Mouse (Mus musculus) intestine, embryonic 16.5 days (tissue): ENCODE measurements around the gene Akna. TPM values are rescaled to one million over a fixed set of nuclear protein-coding genes. Genes with fewer than 3 reads are reported as not detected.

ENCODE experiments used
- ATAC-seq: fragments of 200-750 bp; cut with Nextera tagmentation; 2 replicates; pipeline ENCODE4 v1.8.0; 2017; ENCODE audit warnings: moderate TSS enrichment, moderate library complexity
- H3K27ac ChIP-seq: fragments of 300-500 bp; sonication (generic); 2 replicates; pipeline ENCODE4 v1.5.1; 2014; ENCODE audit warnings: mild to moderate bottlenecking, low read length
- H3K27me3 ChIP-seq: fragments of 300-500 bp; sonication (generic); replicated peaks from 2 replicates; pipeline ENCODE4 v1.6.1; 2014; ENCODE audit warnings: low read length, control low read depth, mixed read lengths; ENCODE audit not compliant: control insufficient read depth, insufficient read depth
- H3K36me3 ChIP-seq: fragments of 300-500 bp; sonication (generic); 2 replicates; pipeline ENCODE4 v1.6.1; 2014; ENCODE audit warnings: low read length, control low read depth; ENCODE audit not compliant: control insufficient read depth, insufficient read depth
- H3K4me1 ChIP-seq: fragments of 300-500 bp; sonication (generic); 2 replicates; pipeline ENCODE4 v1.6.1; 2014; ENCODE audit warnings: low read length, control low read depth, mixed read lengths; ENCODE audit not compliant: control insufficient read depth, insufficient read depth
- H3K4me2 ChIP-seq: fragments of 300-500 bp; sonication (generic); 2 replicates; pipeline ENCODE4 v1.6.1; 2014; ENCODE audit warnings: low read depth, low read length, control low read depth
- H3K4me3 ChIP-seq: fragments of 300-500 bp; sonication (generic); 2 replicates; pipeline ENCODE4 v1.5.1; 2014; ENCODE audit warnings: mild to moderate bottlenecking, low read length
- H3K9ac ChIP-seq: fragments of 300-500 bp; sonication (generic); 2 replicates; pipeline ENCODE4 v1.6.1; 2014; ENCODE audit warnings: low read depth, low read length
- H3K9me3 ChIP-seq: fragments of 300-500 bp; sonication (generic); 2 replicates; pipeline ENCODE4 v1.6.1; 2016; ENCODE audit warnings: low read length, control low read depth; ENCODE audit not compliant: control insufficient read depth
- WGBS: fragments of 180-500 bp; shearing (Covaris S2); extraction: QIAGEN DNeasy Blood & Tissue Kit; methylation state at CpG from one replicate; pipeline ENCODE4 v1.1.7; 2014; 5-methylcytosine and 5-hydroxymethylcytosine counted together
- polyA plus RNA-seq: library from polyadenylated mRNA; unstranded; fragments of >200 nt; fragmentation: Nextera tagmentation; extraction: Ambion mirVana; gene quantifications from 2 replicates; pipeline ENCODE4 v1.2.1, GENCODE M21; 2015

Gene Akna
- polyA plus RNA-seq, 1 experiment from 2014 or later: 5.4 TPM

DNA sequence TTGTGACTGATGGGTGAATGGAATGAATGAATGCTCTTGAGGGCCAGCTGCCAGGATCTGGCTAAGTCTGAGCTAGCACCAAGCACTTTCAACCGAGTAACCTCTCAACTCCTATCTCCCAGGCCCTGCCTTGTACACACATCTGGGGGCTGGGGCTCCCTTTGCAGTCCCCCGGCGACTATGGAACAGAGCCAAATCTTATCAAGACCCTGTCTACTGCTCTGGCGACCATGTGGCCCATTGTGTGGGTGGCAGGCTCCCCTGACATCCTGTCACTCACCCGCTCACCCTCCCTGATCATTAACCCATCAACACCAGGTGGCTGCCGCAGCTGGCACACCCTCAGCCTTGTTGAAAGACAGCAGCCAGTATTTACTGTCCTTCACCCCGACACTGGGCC, 1.9 kb upstream of the Akna start:
- H3K9ac ChIP-seq: 0 out of 2 replicates have a peak overlapping the region, but pooled peaks have one; percentile 66
- H3K4me3 ChIP-seq: no peak overlapping the region
- H3K27me3 ChIP-seq: no peaks in the 10 kb centered on the region
- no peak overlapping the region for H3K4me2 ChIP-seq
- H3K9me3 ChIP-seq: no peaks in the 10 kb centered on the region
- WGBS: 21% methylated on average over 7 of the region's 7 CpGs
- ATAC-seq: no peak
- peaks cover 61% of the 10 kb centered on the region for H3K4me1 ChIP-seq
- no peaks in the 10 kb centered on the region for H3K36me3 ChIP-seq
- peak overlapping the region; percentile 92 for H3K27ac ChIP-seq

DNA sequence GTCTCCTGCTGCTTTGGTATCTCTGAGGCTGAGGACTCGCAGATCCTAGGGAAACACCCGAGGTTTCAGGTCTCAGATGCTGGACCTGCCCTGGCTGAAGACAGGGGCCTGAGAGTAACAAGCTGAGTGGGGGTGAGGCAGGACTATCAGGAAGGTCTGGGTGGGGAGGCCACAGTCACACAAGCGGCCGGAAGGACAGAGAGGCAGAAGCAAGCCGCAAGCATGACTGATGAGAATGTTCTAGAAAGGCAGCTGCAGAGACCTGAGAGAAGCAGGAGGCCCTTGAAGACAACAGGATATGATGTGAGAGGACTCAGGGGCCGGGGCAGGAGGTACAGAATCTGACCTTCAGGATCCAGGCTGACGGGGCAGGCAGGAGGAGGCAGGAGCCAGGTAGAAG, 1.1 kb upstream of the Akna start:
- Histone ChIP-seq H3K36me3 (no peaks in the 10 kb centered on the region), H3K4me1 (peaks cover 52% of the 10 kb centered on the region), H3K27me3 (no peaks in the 10 kb centered on the region), H3K4me2 (peak overlapping the region; percentile 59; the same call in 1 of the 2 replicates), H3K4me3 (no peak overlapping the region), H3K27ac (peak overlapping the region; percentile 92), H3K9me3 (no peaks in the 10 kb centered on the region), H3K9ac (peak overlapping the region; percentile 66)
- no peak for ATAC-seq
- 57% methylated on average over 7 of the region's 7 CpGs for WGBS

DNA sequence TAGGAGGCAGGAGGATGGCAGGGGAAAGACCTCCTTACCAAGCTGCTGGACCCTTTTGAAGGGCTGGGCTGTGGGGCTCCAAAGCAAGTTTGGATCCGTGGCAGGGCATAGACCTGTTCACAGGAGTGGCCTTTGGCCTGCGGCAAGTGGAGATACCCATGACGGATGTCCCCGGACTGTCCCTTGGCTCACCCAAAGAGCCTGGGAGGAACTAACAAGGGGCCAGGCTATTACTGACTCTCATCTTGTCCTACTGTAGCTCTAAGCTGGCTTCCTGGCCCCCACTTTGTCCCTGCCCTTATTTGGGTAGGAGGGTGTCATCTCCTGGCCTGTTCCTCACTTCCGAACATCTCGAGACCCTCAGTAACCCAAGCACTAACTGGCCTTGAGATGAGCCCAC, 596 bp downstream of the Akna start:
- WGBS: 39% methylated on average over 6 of the region's 6 CpGs
- Histone ChIP-seq H3K9me3 (no peaks in the 10 kb centered on the region), H3K4me3 (peak overlapping the region; percentile 43), H3K4me1 (peaks cover 42% of the 10 kb centered on the region), H3K9ac (peak overlapping the region; percentile 66), H3K27me3 (no peaks in the 10 kb centered on the region), H3K4me2 (peak overlapping the region; percentile 59), H3K27ac (peak overlapping the region; percentile 92), H3K36me3 (no peaks in the 10 kb centered on the region)
- ATAC-seq: peak; percentile 11

DNA sequence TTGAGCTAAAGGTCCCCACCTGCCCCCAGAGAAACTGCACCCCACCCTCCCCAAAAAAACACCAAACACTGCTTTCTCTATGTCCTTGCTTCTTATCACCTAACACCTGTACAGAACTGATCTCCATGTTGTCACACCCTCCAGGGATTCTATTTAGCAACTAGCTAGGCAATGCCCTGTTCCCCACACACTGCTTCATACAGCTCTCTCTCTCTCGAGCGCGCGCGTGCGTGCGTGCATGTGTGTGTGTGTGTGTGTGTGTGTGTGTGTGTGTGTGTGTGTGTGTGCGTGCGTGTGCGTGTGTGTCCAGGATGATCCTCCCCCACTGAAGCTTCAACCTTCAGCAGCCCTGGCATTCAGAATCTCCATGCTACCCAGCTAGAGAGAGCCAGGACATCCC, 1.1 kb downstream of the Akna start:
- Histone ChIP-seq H3K27ac (peak overlapping the region; percentile 92), H3K27me3 (no peaks in the 10 kb centered on the region), H3K36me3 (no peaks in the 10 kb centered on the region), H3K9me3 (no peaks in the 10 kb centered on the region), H3K4me2 (peak overlapping the region; percentile 59), H3K4me1 (peaks cover 42% of the 10 kb centered on the region), H3K4me3 (peak overlapping the region; percentile 43), H3K9ac (peak overlapping the region; percentile 9; the same call in 1 of the 2 replicates)
- WGBS: 67% methylated on average over 10 of the region's 10 CpGs
- no peak for ATAC-seq

DNA sequence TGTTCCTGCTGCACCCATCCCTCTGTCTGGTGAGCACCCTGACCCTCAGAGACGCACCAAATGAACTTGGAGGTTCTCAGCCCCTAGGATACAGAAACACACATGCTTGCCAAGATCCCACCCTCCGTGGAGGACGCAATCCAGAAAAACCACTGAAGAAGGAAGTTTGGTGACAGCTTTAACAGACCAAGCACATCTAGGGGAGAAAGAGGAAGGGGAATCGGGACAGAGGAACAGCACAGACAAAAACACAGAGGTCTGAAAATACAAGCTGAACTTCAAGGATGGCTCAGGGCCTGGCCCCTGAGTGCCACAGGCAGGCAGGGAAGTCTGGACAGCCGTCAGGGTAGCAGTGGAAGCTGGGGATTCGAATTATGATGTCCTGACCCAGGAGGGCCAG, 1.5 kb downstream of the Akna start:
- Histone ChIP-seq H3K9me3 (no peaks in the 10 kb centered on the region), H3K27ac (peak overlapping the region; percentile 48), H3K9ac (0 out of 2 replicates have a peak overlapping the region, but pooled peaks have one; percentile 9), H3K27me3 (no peaks in the 10 kb centered on the region), H3K4me1 (peaks cover 42% of the 10 kb centered on the region), H3K4me2 (peak overlapping the region; percentile 59; the same call in 1 of the 2 replicates), H3K4me3 (no peak overlapping the region), H3K36me3 (no peaks in the 10 kb centered on the region)
- no peak for ATAC-seq
- WGBS: 65% methylated on average over 6 of the region's 6 CpGs

DNA sequence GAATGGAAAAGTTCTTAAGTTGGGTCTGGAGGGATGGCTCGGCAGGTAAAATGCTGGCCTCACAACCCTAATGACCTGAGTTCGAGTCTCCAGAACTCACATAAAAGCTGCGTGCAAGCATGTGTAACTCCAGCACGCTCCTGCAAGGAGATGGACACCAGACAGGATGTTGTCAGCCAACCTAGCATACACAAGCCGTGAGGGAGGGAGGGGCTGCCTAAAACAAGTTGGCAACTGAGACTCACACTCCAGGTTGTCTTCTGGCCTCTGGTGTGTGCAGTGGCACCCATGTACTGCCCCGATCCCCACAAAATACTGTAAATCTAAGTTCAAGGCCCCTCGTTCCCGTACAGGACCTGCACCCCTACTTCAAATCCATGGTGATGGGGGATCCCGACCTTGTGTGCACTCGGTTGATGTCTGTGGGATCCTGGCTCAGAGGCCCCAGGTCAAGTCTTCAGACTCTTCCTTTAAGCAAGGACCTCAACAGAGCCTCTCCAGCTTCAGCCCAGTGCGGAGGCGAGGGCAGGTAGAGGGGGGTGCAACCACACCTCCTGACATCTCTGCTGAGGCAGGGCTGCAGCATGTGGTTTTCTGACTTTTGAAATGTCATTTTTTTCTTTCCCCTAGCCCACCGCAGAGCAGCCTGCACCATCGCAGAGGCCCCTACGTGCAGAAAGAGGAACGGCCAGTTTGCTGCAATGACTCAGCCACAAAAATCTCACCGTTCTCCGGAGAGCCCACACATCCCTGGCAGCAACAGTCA, 2.4 kb downstream of the Akna start:
- H3K36me3 ChIP-seq: no peaks in the 10 kb centered on the region
- no peaks in the 10 kb centered on the region for H3K27me3 ChIP-seq
- H3K9ac ChIP-seq: no peak overlapping the region
- H3K4me2 ChIP-seq: no peak overlapping the region
- H3K27ac ChIP-seq: no peak overlapping the region
- H3K4me1 ChIP-seq: peaks cover 39% of the 10 kb centered on the region
- 80% methylated on average over 18 of the region's 18 CpGs for WGBS
- no peak for ATAC-seq
- H3K9me3 ChIP-seq: no peaks in the 10 kb centered on the region
- H3K4me3 ChIP-seq: no peak overlapping the region

DNA sequence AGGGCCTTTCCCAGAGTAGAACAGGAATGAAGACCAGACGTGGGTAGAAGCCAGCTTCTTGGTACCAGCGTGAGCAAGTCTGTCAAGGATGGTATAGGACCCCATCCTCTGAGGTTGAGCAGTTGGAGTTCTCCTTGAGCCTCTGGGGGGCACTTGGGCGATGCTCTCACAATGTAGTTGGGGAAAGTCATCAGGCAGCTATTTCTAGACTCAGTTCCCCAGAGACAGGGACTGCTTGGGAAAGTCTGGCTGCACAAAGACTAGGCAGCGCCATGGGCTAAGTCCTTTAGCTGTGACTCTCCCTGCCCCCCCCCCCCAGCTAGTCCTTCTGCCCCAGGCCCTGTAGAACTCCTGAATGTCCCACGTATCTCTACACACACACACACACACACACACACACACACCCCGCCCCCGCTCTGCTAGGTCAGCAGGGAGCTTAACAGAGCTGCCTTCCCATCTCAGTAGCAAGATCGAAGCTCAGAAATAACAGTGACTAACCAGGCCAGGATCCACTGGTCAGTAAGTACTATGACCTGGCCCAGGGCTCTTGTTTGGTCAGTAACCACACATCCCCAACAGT, 3.4 kb downstream of the Akna start:
- Histone ChIP-seq H3K36me3 (no peaks in the 10 kb centered on the region), H3K27ac (peak overlapping the region; percentile 34), H3K27me3 (no peaks in the 10 kb centered on the region), H3K9me3 (no peaks in the 10 kb centered on the region), H3K4me1 (peaks cover 33% of the 10 kb centered on the region), H3K4me3 (no peak overlapping the region), H3K9ac (no peak overlapping the region), H3K4me2 (no peak overlapping the region)
- no peak for ATAC-seq
- 65% methylated on average over 8 of the region's 8 CpGs for WGBS

DNA sequence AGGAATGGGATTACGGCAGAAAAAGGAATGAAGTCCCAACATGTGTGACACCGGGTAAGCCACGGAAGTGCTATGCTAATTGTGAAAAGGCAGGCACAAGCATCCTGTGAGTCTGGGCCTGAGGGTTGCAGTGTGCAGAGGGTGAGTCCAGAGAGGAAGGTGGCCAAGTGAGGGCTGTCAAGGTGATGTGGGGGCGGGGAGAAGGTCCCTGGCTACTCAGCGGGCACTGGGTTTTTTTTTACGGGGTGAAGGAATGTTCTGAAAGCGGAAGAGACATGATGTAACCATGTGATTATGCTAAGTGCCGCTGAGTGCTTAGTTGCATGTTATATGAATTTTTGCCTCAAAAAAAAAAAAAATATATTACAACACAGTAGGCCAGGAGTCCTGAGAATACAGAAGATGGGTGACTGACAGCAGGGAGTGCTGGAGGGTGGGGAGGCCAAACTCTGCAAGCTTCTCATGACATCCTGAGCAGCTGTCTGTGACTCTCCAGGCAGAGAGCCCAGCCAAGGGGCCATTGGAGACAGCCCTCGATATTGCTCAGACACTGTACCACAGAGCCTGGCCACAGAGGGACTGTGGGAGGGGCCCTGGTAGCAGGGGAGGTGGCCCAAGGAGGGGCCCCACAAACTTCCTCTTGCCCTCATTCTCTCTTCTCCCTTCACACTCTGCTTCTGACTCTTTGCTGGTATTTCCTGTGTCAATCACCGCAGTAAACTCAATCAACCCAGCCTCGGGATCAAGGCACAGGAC, 4.1 kb downstream of the Akna start:
- WGBS: 55% methylated on average over 11 of the region's 11 CpGs
- H3K36me3 ChIP-seq: no peaks in the 10 kb centered on the region
- H3K4me1 ChIP-seq: peaks cover 25% of the 10 kb centered on the region
- H3K4me2 ChIP-seq: no peak overlapping the region
- H3K4me3 ChIP-seq: no peak overlapping the region
- peak overlapping the region; percentile 34 for H3K27ac ChIP-seq
- no peaks in the 10 kb centered on the region for H3K27me3 ChIP-seq
- H3K9me3 ChIP-seq: no peaks in the 10 kb centered on the region
- no peak overlapping the region for H3K9ac ChIP-seq
- no peak for ATAC-seq

DNA sequence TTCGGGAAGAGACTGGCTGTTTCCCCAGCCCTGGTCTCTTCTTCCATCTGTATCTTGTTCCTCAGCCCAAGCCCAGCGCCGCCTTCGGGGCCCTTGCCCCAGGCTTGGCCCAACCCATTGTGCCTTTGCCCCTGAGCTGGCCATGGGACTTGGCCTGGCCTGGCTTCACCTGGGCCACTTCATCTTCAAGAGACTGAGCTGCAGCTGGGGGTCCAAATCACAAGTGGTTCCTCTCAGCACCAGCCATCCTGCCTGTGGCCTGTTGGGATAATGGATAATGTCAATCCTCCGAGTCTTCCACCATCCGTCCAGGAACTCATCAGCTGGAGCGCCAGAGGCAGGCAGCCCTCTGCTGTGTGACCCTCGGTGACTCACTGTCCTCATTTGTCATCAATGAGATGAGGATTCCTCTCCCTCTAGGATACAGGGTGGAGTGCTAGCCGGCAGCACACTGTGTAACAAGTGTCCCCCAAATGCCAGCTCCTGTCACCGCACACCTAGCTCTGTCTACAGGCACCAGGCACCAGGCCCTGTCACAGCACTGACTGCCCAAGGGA, 5.1 kb downstream of the Akna start:
- H3K27ac ChIP-seq: no peak overlapping the region
- no peak overlapping the region for H3K9ac ChIP-seq
- H3K27me3 ChIP-seq: no peaks in the 10 kb centered on the region
- no peak overlapping the region for H3K4me3 ChIP-seq
- H3K4me1 ChIP-seq: peaks cover 15% of the 10 kb centered on the region
- 87% methylated on average over 10 of the region's 10 CpGs for WGBS
- ATAC-seq: no peak
- H3K4me2 ChIP-seq: no peak overlapping the region
- H3K9me3 ChIP-seq: no peaks in the 10 kb centered on the region
- 0 out of 2 replicates have a peak, but pooled peaks cover 2% of the 10 kb centered on the region for H3K36me3 ChIP-seq
